Mouse (Mus musculus) forebrain, embryonic 16.5 days (tissue): Measurements from ENCODE around the gene Snx6. TPM values are rescaled to one million over a fixed set of nuclear protein-coding genes. Genes with fewer than 3 reads are reported as not detected.

ENCODE experiments used
- ATAC-seq: fragments of 200-750 bp; cut with Nextera tagmentation; 2 replicates; pipeline ENCODE4 v1.8.0; 2017; ENCODE audit warnings: mild to moderate bottlenecking, moderate library complexity
- H3K27ac ChIP-seq: fragments of 300-500 bp; sonication (generic); 2 replicates; pipeline ENCODE4 v1.5.1; 2014; ENCODE audit warnings: low read length, control low read depth
- H3K27me3 ChIP-seq: fragments of 300-500 bp; sonication (generic); replicated peaks from 2 replicates; pipeline ENCODE4 v1.6.1; 2014; ENCODE audit warnings: low read length; ENCODE audit not compliant: control insufficient read depth, insufficient read depth
- H3K36me3 ChIP-seq: fragments of 300-500 bp; sonication (generic); 2 replicates; pipeline ENCODE4 v1.6.1; 2014; ENCODE audit not compliant: control insufficient read depth, insufficient read depth
- H3K4me1 ChIP-seq: fragments of 300-500 bp; sonication (generic); replicated peaks from 2 replicates; pipeline ENCODE4 v1.6.1; 2014; ENCODE audit warnings: low read length; ENCODE audit not compliant: control insufficient read depth, insufficient read depth
- H3K4me2 ChIP-seq: fragments of 300-500 bp; sonication (generic); 2 replicates; pipeline ENCODE4 v1.6.1; 2014; ENCODE audit warnings: mild to moderate bottlenecking, low read length, control low read depth
- H3K4me3 ChIP-seq: fragments of 300-500 bp; sonication (generic); replicated peaks from 2 replicates; pipeline ENCODE4 v1.5.1; 2014; ENCODE audit warnings: mild to moderate bottlenecking, low read length, control low read depth
- H3K9ac ChIP-seq: fragments of 300-500 bp; sonication (generic); replicated peaks from 2 replicates; pipeline ENCODE4 v1.6.1; 2014; ENCODE audit warnings: low read depth, low read length, control low read depth
- H3K9me3 ChIP-seq: fragments of 300-500 bp; sonication (generic); 2 replicates; pipeline ENCODE4 v1.6.1; 2016; ENCODE audit warnings: low read length; ENCODE audit not compliant: control insufficient read depth
- WGBS: fragments of 180-500 bp; shearing (Covaris S2); extraction: QIAGEN DNeasy Blood & Tissue Kit; methylation state at CpG from one replicate; pipeline ENCODE4 v1.1.7; 2014; 5-methylcytosine and 5-hydroxymethylcytosine counted together
- polyA plus RNA-seq: library from polyadenylated mRNA; unstranded; fragments of >200 nt; fragmentation: Nextera tagmentation; extraction: Ambion mirVana; gene quantifications from 2 replicates; pipeline ENCODE4 v1.2.1, GENCODE M21; 2015

Gene Snx6
- polyA plus RNA-seq, 1 experiment from 2014 or later: 147 TPM

- Histone ChIP-seq H3K9ac (no peak overlapping the region), H3K4me2 (no peak overlapping the region), H3K4me3 (no peak overlapping the region), H3K27ac (no peak overlapping the region), H3K27me3 (no peaks in the 10 kb centered on the region), H3K4me1 (no peaks in the 10 kb centered on the region), H3K9me3 (no peaks in the 10 kb centered on the region), H3K36me3 (no peaks in the 10 kb centered on the region)
- WGBS: 78% methylated on average over 6 of the region's 6 CpGs
- ATAC-seq: no peak
These were observed 10.6 kb upstream of the Snx6 start for GRCm38 (mm10) chr12:54806131-54806530.

GRCm38 (mm10) chr12:54805254-54806002 is 9.9 kb upstream of the Snx6 start:
- Histone ChIP-seq H3K4me3 (no peak overlapping the region), H3K36me3 (no peaks in the 10 kb centered on the region), H3K9me3 (no peaks in the 10 kb centered on the region), H3K27ac (no peak overlapping the region), H3K9ac (no peak overlapping the region), H3K4me1 (no peaks in the 10 kb centered on the region), H3K4me2 (no peak overlapping the region), H3K27me3 (no peaks in the 10 kb centered on the region)
- 82% methylated on average over 6 of the region's 6 CpGs for WGBS
- no peak for ATAC-seq

GRCm38 (mm10) chr12:54803531-54803930 is 8.0 kb upstream of the Snx6 start:
- H3K9me3 ChIP-seq: no peaks in the 10 kb centered on the region
- WGBS: 84% methylated on average over 3 of the region's 3 CpGs
- no peak overlapping the region for H3K9ac ChIP-seq
- no peak overlapping the region for H3K27ac ChIP-seq
- H3K4me2 ChIP-seq: no peak overlapping the region
- H3K36me3 ChIP-seq: no peaks in the 10 kb centered on the region
- ATAC-seq: no peak
- H3K27me3 ChIP-seq: no peaks in the 10 kb centered on the region
- H3K4me3 ChIP-seq: no peak overlapping the region
- H3K4me1 ChIP-seq: no peaks in the 10 kb centered on the region

- no peak for ATAC-seq
- H3K4me3 ChIP-seq: no peak overlapping the region
- no peak overlapping the region for H3K4me2 ChIP-seq
- no peaks in the 10 kb centered on the region for H3K27me3 ChIP-seq
- no peaks in the 10 kb centered on the region for H3K9me3 ChIP-seq
- no peaks in the 10 kb centered on the region for H3K36me3 ChIP-seq
- WGBS: 84% methylated on average over 8 of the region's 8 CpGs
- no peak overlapping the region for H3K27ac ChIP-seq
- H3K9ac ChIP-seq: no peak overlapping the region
- H3K4me1 ChIP-seq: peaks cover 16% of the 10 kb centered on the region
These were observed 1.2 kb upstream of the Snx6 start for GRCm38 (mm10) chr12:54796516-54797195.

GRCm38 (mm10) chr12:54794392-54794791 is 1.1 kb downstream of the Snx6 start:
- Histone ChIP-seq H3K9ac (peak overlapping the region; percentile 100), H3K9me3 (no peaks in the 10 kb centered on the region), H3K27me3 (no peaks in the 10 kb centered on the region), H3K27ac (no peak overlapping the region), H3K4me2 (peak overlapping the region; percentile 58), H3K4me1 (peaks cover 26% of the 10 kb centered on the region), H3K36me3 (no peaks in the 10 kb centered on the region), H3K4me3 (peak overlapping the region; percentile 99)
- WGBS: 27% methylated on average over 3 of the region's 3 CpGs
- ATAC-seq: no peak

- no peak overlapping the region for H3K4me2 ChIP-seq
- H3K9me3 ChIP-seq: no peaks in the 10 kb centered on the region
- peaks cover 29% of the 10 kb centered on the region for H3K4me1 ChIP-seq
- H3K9ac ChIP-seq: no peak overlapping the region
- H3K27ac ChIP-seq: no peak overlapping the region
- no peak overlapping the region for H3K4me3 ChIP-seq
- 95% methylated on average over 8 of the region's 8 CpGs for WGBS
- no peaks in the 10 kb centered on the region for H3K36me3 ChIP-seq
- ATAC-seq: no peak
- no peaks in the 10 kb centered on the region for H3K27me3 ChIP-seq
These were observed 4.0 kb downstream of the Snx6 start for GRCm38 (mm10) chr12:54791465-54791864.

GRCm38 (mm10) chr12:54789346-54790143 is 6.0 kb downstream of the Snx6 start:
- Histone ChIP-seq H3K36me3 (no peaks in the 10 kb centered on the region), H3K27me3 (no peaks in the 10 kb centered on the region), H3K4me2 (no peak overlapping the region), H3K4me3 (no peak overlapping the region), H3K27ac (no peak overlapping the region), H3K9ac (no peak overlapping the region), H3K4me1 (peaks cover 25% of the 10 kb centered on the region), H3K9me3 (no peaks in the 10 kb centered on the region)
- peak; percentile 56 for ATAC-seq
- 17% methylated on average over 11 of the region's 11 CpGs for WGBS

- Histone ChIP-seq H3K27me3 (no peaks in the 10 kb centered on the region), H3K4me1 (no peaks in the 10 kb centered on the region), H3K36me3 (peaks cover 38% of the 10 kb centered on the region), H3K4me2 (no peak overlapping the region), H3K9me3 (no peaks in the 10 kb centered on the region), H3K9ac (no peak overlapping the region), H3K4me3 (no peak overlapping the region), H3K27ac (no peak overlapping the region)
- 86% methylated on average over 12 of the region's 12 CpGs for WGBS
- ATAC-seq: no peak
These were observed 31.9 kb downstream of the Snx6 start for GRCm38 (mm10) chr12:54763624-54764023.

GRCm38 (mm10) chr12:54760676-54761075 is 34.8 kb downstream of the Snx6 start:
- H3K27me3 ChIP-seq: no peaks in the 10 kb centered on the region
- H3K4me3 ChIP-seq: no peak overlapping the region
- 93% methylated on average over 1 of the region's 1 CpGs for WGBS
- H3K4me2 ChIP-seq: no peak overlapping the region
- no peak overlapping the region for H3K27ac ChIP-seq
- no peak overlapping the region for H3K9ac ChIP-seq
- H3K36me3 ChIP-seq: peaks cover 30% of the 10 kb centered on the region
- no peak for ATAC-seq
- H3K4me1 ChIP-seq: no peaks in the 10 kb centered on the region
- H3K9me3 ChIP-seq: no peaks in the 10 kb centered on the region
